Mouse (Mus musculus): ENCODE measurements around the gene Armc5. TPM values are rescaled to one million over a fixed set of nuclear protein-coding genes. Genes with fewer than 3 reads are reported as not detected.

The Armc5 gene
- 27.5 TPM for total RNA-seq (2023)

DNA sequence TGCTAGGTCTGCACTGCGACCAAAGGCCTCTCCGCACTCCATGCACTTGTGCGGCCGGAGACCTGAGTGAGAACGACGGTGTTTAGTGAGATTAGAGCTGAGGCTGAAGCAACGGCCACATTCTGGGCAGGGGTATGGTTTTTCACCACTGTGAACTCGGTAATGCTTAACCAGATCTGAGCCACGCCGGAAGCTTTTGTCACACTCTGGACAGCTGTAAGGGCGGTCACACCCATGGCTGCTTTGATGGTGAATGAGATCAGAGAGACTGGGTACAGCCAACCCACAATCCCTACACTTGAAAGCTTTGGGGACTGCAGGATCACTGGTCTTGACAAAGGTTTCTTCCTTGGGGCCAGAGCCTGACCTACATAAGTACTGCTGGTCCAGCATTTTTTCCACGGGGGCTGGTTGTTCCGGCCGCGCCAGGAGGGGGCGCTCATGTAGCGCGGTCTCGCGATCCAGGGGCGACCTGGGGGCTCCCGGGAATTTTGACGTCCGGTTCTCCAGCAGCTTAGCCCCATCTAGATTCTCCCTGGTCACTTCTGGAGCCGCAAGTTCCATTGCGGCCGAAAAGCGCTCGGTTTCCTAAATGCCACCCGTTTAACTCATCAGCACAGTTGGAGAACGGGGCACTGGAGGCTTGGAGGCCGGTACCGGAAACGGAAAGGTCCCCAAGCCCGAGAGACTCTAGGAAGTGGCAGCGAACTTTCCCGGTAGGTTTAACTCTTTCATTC is at the start of gene Armc5:
Gene Armc5, plus strand, starts transcription at position 487 of the 737 bp plus-strand sequence.

DNA sequence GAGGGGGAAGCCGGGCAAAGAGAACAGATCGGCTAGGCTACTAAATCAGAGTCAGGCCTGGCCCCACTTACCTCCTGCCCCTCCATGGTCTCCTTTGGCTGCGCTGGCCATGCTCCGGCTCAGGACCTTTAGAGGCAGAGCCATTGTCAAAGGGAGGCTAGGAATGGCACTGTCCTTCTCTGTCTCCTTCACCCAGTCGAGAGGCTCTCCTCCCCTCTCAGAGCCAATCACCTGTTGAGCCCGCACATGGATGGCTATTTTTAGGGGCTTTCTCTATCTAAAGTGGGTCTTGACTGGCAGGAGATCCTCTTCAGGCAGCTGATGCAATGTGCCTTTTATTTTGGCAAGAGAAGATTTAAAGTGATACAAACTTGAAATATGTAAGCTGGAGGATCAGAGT is 31.0 kb upstream of the Armc5 start, which contains the start of gene Cox6a2:
Gene Cox6a2, minus strand, starts transcription at position 236 of the 400 bp plus-strand sequence.

DNA sequence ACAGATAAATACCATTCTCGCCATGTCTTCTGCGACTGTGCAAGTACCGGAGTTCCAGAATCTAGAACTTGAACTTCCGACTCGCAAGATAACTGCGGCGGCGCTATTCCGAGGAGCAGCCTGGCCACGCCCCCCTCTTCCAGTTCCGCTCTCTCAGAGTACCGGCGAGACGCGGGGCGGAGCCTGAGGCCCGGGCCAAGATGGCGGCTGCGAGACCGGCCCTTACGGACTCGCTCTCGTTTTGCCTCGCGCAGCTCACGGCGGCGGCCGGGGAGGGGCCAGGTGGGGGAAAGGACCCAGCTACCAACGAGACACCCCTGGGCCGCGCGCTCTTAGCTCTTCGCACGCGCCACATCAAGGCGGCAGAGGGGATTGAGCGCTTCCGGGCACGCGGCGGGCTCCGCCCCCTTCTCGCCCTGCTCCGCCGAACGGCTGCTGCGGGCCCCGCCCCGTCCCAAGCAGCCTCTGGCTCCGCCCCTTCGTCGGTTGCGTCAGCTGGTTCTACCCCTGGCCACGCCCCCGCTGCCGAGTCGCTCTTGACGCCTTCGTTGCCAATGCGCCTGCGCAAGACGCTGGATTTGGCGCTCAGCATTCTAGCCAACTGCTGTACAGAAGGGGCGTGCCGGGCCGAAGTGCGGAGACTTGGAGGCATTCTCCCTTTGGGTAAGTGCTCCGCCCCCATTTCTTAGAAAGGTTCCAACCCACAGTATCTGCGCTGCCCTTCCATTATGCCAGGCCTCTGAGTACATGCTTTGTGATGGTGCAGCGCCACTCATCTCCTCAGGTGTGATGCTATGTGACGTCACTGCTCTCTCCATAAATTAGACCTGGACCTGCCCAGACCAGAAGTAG is 1.0 kb downstream of the Armc5 start, which contains the start of gene 9130023H24Rik:
Gene 9130023H24Rik, minus strand, starts transcription at position 105 of the 852 bp plus-strand sequence.

DNA sequence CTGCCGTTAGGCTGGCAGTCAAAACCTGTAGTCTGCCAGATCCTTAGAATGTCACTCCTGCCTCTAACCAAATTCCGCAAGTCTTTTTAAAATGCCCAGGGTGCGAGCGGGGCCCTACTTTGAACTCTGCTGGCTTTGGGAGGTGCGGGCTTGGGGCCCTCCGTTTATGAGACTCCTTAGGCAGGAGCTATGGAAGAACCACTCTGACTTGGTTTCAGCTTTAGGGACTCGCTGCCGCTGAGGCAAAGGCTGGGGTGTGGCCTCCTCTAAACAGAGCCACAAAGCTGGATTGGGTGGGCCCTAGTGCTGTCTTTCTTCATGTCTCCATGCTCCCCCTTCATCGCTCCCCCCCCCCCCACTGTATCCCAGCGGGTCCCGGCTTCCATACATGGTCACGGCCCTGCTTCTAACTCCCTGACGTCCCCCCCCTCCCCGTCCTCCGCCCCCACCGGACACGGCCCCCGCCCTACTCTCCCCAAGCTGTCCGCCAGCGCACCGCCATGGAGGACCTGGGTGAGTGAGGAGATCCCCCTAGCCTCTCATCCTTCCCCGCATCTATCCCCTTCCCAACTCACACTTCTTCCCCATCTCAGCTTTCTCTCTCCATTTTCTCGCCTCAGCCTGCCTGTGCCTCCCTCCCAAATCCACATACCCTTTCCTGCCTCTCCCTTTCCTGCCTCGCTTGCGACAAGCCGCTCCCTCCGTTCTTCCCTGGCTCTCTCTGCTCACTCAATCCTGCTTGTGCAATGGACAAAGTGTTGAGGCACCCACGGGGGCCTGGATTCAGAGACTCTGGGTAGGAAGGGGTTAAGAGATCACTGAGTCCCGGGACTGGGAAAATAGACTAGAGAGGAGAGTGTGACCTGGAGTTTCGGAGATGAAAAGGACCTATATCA is 9.6 kb downstream of the Armc5 start, which contains the start of gene Tgfb1i1:
Gene Tgfb1i1, plus strand, starts transcription at position 317 of the 896 bp plus-strand sequence.

DNA sequence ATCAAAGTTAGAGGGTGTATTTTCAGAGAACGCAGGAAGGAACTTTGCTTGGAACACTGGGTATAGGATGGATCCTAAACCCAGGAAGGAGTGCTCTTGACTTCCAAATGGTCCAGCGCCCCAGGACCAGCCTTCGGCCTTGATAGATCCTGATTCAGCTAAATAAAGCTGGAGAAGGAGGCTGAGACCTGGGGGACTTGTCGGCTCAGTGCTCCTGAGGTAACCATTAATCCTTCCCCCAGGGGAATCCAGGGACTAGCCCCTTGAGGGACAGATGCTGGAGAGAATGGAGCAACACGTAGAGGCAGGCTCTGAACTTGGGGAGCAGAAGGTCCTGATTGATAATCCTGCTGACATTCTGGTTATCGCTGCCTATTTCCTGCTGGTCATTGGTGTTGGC is 28.3 kb downstream of the Armc5 start, which contains the start of gene Slc5a2:
Gene Slc5a2, plus strand, starts transcription at position 247 of the 400 bp plus-strand sequence.

Other genes starting within 250 kb of the Armc5 start
- gene Pycard, start 243.5 kb upstream of the Armc5 start, total RNA-seq (2023), result 60.1 TPM
- 2.4 TPM for gene Trim72, start 233.4 kb upstream of the Armc5 start, total RNA-seq (2023)
- gene Itgam, start 174.7 kb upstream of the Armc5 start, total RNA-seq (2023), result 4.8 TPM
- gene Gm49368, start 174.7 kb upstream of the Armc5 start, total RNA-seq (2023), result not detected
- 3.6 TPM for gene Itgax, start 107.8 kb upstream of the Armc5 start, total RNA-seq (2023)
- 6.2 TPM for gene Itgad, start 83.0 kb upstream of the Armc5 start, total RNA-seq (2023)
- gene Cox6a2, start 31.0 kb upstream of the Armc5 start, total RNA-seq (2023), result not detected
- 3.2 TPM for gene 9130023H24Rik, start 689 bp downstream of the Armc5 start, total RNA-seq (2023)
- gene Tgfb1i1, start 9.5 kb downstream of the Armc5 start, total RNA-seq (2023), result 8.1 TPM
- gene Slc5a2, start 28.3 kb downstream of the Armc5 start, total RNA-seq (2023), result not detected
- gene BC017158, start 60.8 kb downstream of the Armc5 start, total RNA-seq (2023), result 26.4 TPM
- 280 TPM for gene Rgs10, start 181.4 kb downstream of the Armc5 start, total RNA-seq (2023)
- gene Tial1, start 224.4 kb downstream of the Armc5 start, total RNA-seq (2023), result 133 TPM

All from CD4-positive naive resting alpha-beta T cell, adult 57 days (primary cell).